Mouse (Mus musculus): ENCODE measurements around the gene Cd151. TPM values are rescaled to one million over a fixed set of nuclear protein-coding genes. Genes with fewer than 3 reads are reported as not detected.

Gene Cd151
- total and polyA plus RNA-seq, 2 experiments, result 51.9 to 103 TPM

GRCm38 (mm10) chr7:141466045-141466394 lies 1.2 kb upstream of the Cd151 start:
- no peak overlapping the region for H3K9ac ChIP-seq (ENCODE audit: low read depth, low read length)
- DNase-seq (ENCODE audit: extremely low read depth, low read depth, low spot score), result no peak
- no peaks in the 10 kb centered on the region for H3K27me3 ChIP-seq (ENCODE audit: control insufficient read depth, insufficient read depth, low read length)
- peaks cover 18% of the 10 kb centered on the region for H3K4me1 ChIP-seq (ENCODE audit: control insufficient read depth, insufficient read depth, low read length)
- H3K27ac ChIP-seq (replicated peaks; ENCODE audit: insufficient read depth, low read depth, low read length), result no peak overlapping the region
- TF ChIP-seq POLR2A (IDR thresholded peaks at IDR 0.05; ENCODE audit: extremely low read depth, insufficient read depth, low read length) (no peak), CTCF (IDR thresholded peaks at IDR 0.05; ENCODE audit: low read depth, low read length) (no peak)
- WGBS, result 77% methylated on average over 7 of the region's 7 CpGs
- no peak overlapping the region for H3K4me3 ChIP-seq (ENCODE audit: insufficient read depth, low read depth, low read length)
- 0 out of 2 replicates have a peak, but pooled peaks cover 6% of the 10 kb centered on the region for H3K79me2 ChIP-seq (ENCODE audit: control insufficient read depth, insufficient read depth, low read length)
- peaks cover 2% of the 10 kb centered on the region; the same call in 1 of the 2 replicates for H3K36me3 ChIP-seq (ENCODE audit: control insufficient read depth, insufficient read depth, low read length)

GRCm38 (mm10) chr7:141466607-141467148 lies 514 bp upstream of the Cd151 start:
- H3K27me3 ChIP-seq (ENCODE audit: control insufficient read depth, insufficient read depth, low read length), result no peaks in the 10 kb centered on the region
- DNase-seq (ENCODE audit: extremely low read depth, low read depth, low spot score), result no peak
- H3K36me3 ChIP-seq (ENCODE audit: control insufficient read depth, insufficient read depth, low read length), result peaks cover 3% of the 10 kb centered on the region; the same call in 1 of the 2 replicates
- TF ChIP-seq POLR2A (IDR thresholded peaks at IDR 0.05; ENCODE audit: extremely low read depth, insufficient read depth, low read length), result no peak
- no peak for TF ChIP-seq CTCF (IDR thresholded peaks at IDR 0.05; ENCODE audit: low read depth, low read length)
- peaks cover 18% of the 10 kb centered on the region for H3K4me1 ChIP-seq (ENCODE audit: control insufficient read depth, insufficient read depth, low read length)
- 0 out of 2 replicates have a peak, but pooled peaks cover 6% of the 10 kb centered on the region for H3K79me2 ChIP-seq (ENCODE audit: control insufficient read depth, insufficient read depth, low read length)
- 68% methylated on average over 10 of the region's 10 CpGs for WGBS
- H3K4me3 ChIP-seq (ENCODE audit: insufficient read depth, low read depth, low read length), result no peak overlapping the region
- H3K9ac ChIP-seq (ENCODE audit: low read depth, low read length), result peak overlapping the region; percentile 25
- 0 out of 2 replicates have a peak overlapping the region, but pooled peaks have one; percentile 1 for H3K27ac ChIP-seq (replicated peaks; ENCODE audit: insufficient read depth, low read depth, low read length)

- no peak for TF ChIP-seq POLR2A (IDR thresholded peaks at IDR 0.05; ENCODE audit: extremely low read depth, insufficient read depth, low read length)
- TF ChIP-seq CTCF (IDR thresholded peaks at IDR 0.05; ENCODE audit: low read depth, low read length), result no peak
- H3K27me3 ChIP-seq (ENCODE audit: control insufficient read depth, insufficient read depth, low read length), result no peaks in the 10 kb centered on the region
- 44% methylated on average over 5 of the region's 5 CpGs for WGBS
- H3K4me1 ChIP-seq (ENCODE audit: control insufficient read depth, insufficient read depth, low read length), result peaks cover 15% of the 10 kb centered on the region
- no peak for DNase-seq (ENCODE audit: extremely low read depth, low read depth, low spot score)
- 0 out of 2 replicates have a peak, but pooled peaks cover 6% of the 10 kb centered on the region for H3K79me2 ChIP-seq (ENCODE audit: control insufficient read depth, insufficient read depth, low read length)
- peak overlapping the region; percentile 76 for H3K9ac ChIP-seq (ENCODE audit: low read depth, low read length)
- H3K36me3 ChIP-seq (ENCODE audit: control insufficient read depth, insufficient read depth, low read length), result peaks cover 8% of the 10 kb centered on the region; the same call in 1 of the 2 replicates
- H3K27ac ChIP-seq (replicated peaks; ENCODE audit: insufficient read depth, low read depth, low read length), result peak overlapping the region; percentile 46
- H3K4me3 ChIP-seq (ENCODE audit: insufficient read depth, low read depth, low read length), result peak overlapping the region; percentile 18; the same call in 1 of the 2 replicates
Observed at GRCm38 (mm10) chr7:141468164-141468521, 951 bp downstream of the Cd151 start.

DNA sequence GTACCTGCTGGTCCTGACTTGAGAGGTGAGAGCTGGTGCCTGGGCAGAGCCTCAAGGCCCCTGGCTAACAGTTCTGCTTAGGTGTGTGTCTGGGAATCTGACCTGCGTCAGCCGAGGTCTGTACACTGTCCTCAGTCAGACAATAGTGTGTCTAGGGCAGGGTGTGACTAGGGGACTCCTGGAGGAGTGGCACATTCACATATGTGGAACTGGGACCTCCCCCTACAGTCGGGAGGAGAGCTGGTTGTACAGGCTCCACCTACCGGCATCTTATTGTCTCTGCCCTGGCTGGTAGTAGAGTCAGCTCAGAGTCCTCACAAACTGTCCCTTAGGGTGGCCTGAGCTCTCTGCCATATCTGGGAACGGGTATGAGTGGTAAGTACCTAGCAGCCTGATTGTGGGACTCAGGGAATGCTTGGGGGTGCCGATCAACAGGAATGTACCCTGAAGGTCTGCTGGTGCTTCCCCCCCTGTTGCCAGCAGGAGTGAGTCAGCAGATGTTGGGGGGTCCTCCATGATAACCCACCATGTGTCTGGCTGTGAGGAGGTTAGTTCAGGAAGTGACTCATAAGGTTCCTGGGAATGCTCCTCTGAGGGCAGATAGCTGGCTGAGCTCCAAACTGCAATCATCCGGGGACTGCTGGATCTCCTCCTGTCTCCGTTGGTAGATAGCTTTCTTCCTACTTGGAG lies 1.5 kb downstream of the Cd151 start:
- Histone ChIP-seq H3K4me3 (ENCODE audit: insufficient read depth, low read depth, low read length) (no peak overlapping the region; the same call in 1 of the 2 replicates), H3K27me3 (ENCODE audit: control insufficient read depth, insufficient read depth, low read length) (no peaks in the 10 kb centered on the region), H3K9ac (ENCODE audit: low read depth, low read length) (peak overlapping the region; percentile 76), H3K4me1 (ENCODE audit: control insufficient read depth, insufficient read depth, low read length) (peaks cover 20% of the 10 kb centered on the region), H3K79me2 (ENCODE audit: control insufficient read depth, insufficient read depth, low read length) (0 out of 2 replicates have a peak, but pooled peaks cover 6% of the 10 kb centered on the region), H3K27ac (replicated peaks; ENCODE audit: insufficient read depth, low read depth, low read length) (peak overlapping the region; percentile 57), H3K36me3 (ENCODE audit: control insufficient read depth, insufficient read depth, low read length) (peaks cover 8% of the 10 kb centered on the region; the same call in 1 of the 2 replicates)
- WGBS, result 25% methylated on average over 8 of the region's 8 CpGs
- TF ChIP-seq POLR2A (IDR thresholded peaks at IDR 0.05; ENCODE audit: extremely low read depth, insufficient read depth, low read length) (no peak), CTCF (IDR thresholded peaks at IDR 0.05; ENCODE audit: low read depth, low read length) (peak; percentile 36; the same call in 1 of the 2 replicates)
- DNase-seq (ENCODE audit: extremely low read depth, low read depth, low spot score), result peak; percentile 48

GRCm38 (mm10) chr7:141469352-141469751 lies 2.2 kb downstream of the Cd151 start:
- Histone ChIP-seq H3K27me3 (ENCODE audit: control insufficient read depth, insufficient read depth, low read length) (no peaks in the 10 kb centered on the region), H3K79me2 (ENCODE audit: control insufficient read depth, insufficient read depth, low read length) (peaks cover 10% of the 10 kb centered on the region; the same call in 1 of the 2 replicates), H3K9ac (ENCODE audit: low read depth, low read length) (no peak overlapping the region; the same call in 1 of the 2 replicates), H3K27ac (replicated peaks; ENCODE audit: insufficient read depth, low read depth, low read length) (peak overlapping the region; percentile 7; the same call in 1 of the 2 replicates), H3K4me3 (ENCODE audit: insufficient read depth, low read depth, low read length) (no peak overlapping the region), H3K4me1 (ENCODE audit: control insufficient read depth, insufficient read depth, low read length) (peaks cover 25% of the 10 kb centered on the region), H3K36me3 (ENCODE audit: control insufficient read depth, insufficient read depth, low read length) (peaks cover 8% of the 10 kb centered on the region; the same call in 1 of the 2 replicates)
- no peak for TF ChIP-seq CTCF (IDR thresholded peaks at IDR 0.05; ENCODE audit: low read depth, low read length)
- TF ChIP-seq POLR2A (IDR thresholded peaks at IDR 0.05; ENCODE audit: extremely low read depth, insufficient read depth, low read length), result no peak
- 92% methylated on average over 6 of the region's 6 CpGs for WGBS
- DNase-seq (ENCODE audit: extremely low read depth, low read depth, low spot score), result no peak
